Mouse (Mus musculus) spleen, adult 2 months (tissue): ENCODE results near the gene Slc5a1. TPM values are rescaled to one million over a fixed set of nuclear protein-coding genes. Genes with fewer than 3 reads are reported as not detected.

Experiments
- DNase-seq, 2 experiments: peaks; one replicate each; pipeline versions ENCODE4 v3.0.0 to v3.0.0-alpha.2; 2012 to 2021; ENCODE audit warnings: low spot score in 2 of 2, low read depth in 1 of 2
- H3K27ac ChIP-seq: fragments of 200-500 bp; 2 replicates; pipeline ENCODE4 v1.5.1; 2012; ENCODE audit warnings: low read length, inconsistent platforms; ENCODE audit not compliant: insufficient read depth
- H3K27me3 ChIP-seq: fragments of 200-500 bp; 2 replicates; pipeline ENCODE4 v1.6.1; 2012; ENCODE audit warnings: mild to moderate bottlenecking, moderate library complexity, low read length, inconsistent platforms; ENCODE audit not compliant: control insufficient read depth, insufficient read depth
- H3K36me3 ChIP-seq: fragments of 200-500 bp; 2 replicates; pipeline ENCODE4 v1.6.1; 2012; ENCODE audit warnings: mild to moderate bottlenecking, low read length, inconsistent platforms; ENCODE audit not compliant: control insufficient read depth, insufficient read depth
- H3K4me1 ChIP-seq: fragments of 200-500 bp; 2 replicates; pipeline ENCODE4 v1.6.1; 2011; ENCODE audit warnings: inconsistent platforms; ENCODE audit not compliant: control insufficient read depth, insufficient read depth, insufficient read length
- H3K4me3 ChIP-seq: fragments of 200-500 bp; 2 replicates; pipeline ENCODE4 v1.5.1; 2011; ENCODE audit warnings: mild to moderate bottlenecking, inconsistent platforms; ENCODE audit not compliant: insufficient read depth, insufficient read length; ENCODE audit errors: extremely low read depth
- CTCF ChIP-seq: fragments of 200-500 bp; IDR thresholded peaks from 2 replicates; pipeline ENCODE4 v1.5.1; 2011; ENCODE audit warnings: mild to moderate bottlenecking, inconsistent platforms; ENCODE audit not compliant: insufficient read depth, insufficient read length, insufficient replicate concordance; ENCODE audit errors: extremely low read depth
- POLR2A ChIP-seq: fragments of 200-500 bp; IDR thresholded peaks from 2 replicates; pipeline ENCODE4 v1.6.1; 2011; ENCODE audit warnings: low read depth, low read length, inconsistent platforms
- WGBS: fragments of 180-500 bp; shearing (Covaris S2); methylation state at CpG from one replicate; pipeline ENCODE4 v1.1.7; 2018; 5-methylcytosine and 5-hydroxymethylcytosine counted together
- polyA plus RNA-seq: library from polyadenylated mRNA; depleted of rRNA; stranded (reverse); fragments of >200 nt; gene quantifications from 2 replicates; pipeline ENCODE4 v1.2.3, GENCODE M21; 2012

The Slc5a1 gene
- polyA plus RNA-seq, 1 experiment = 0.05 TPM

- H3K36me3 ChIP-seq = no peaks in the 10 kb centered on the region
- H3K4me1 ChIP-seq = no peaks in the 10 kb centered on the region
- DNase-seq = no peak
- TF ChIP-seq CTCF = no peak
- no peak for TF ChIP-seq POLR2A
- no peak overlapping the region for H3K27ac ChIP-seq
- H3K4me3 ChIP-seq = no peak overlapping the region
- H3K27me3 ChIP-seq = no peaks in the 10 kb centered on the region
- 80% methylated on average over 6 of the region's 6 CpGs for WGBS
Measured at GRCm38 (mm10) chr5:33147691-33148090, 43.7 kb downstream of the Slc5a1 start.

- no peak for DNase-seq
- Histone ChIP-seq H3K36me3 (no peaks in the 10 kb centered on the region), H3K4me1 (no peaks in the 10 kb centered on the region), H3K4me3 (no peak overlapping the region), H3K27me3 (no peaks in the 10 kb centered on the region), H3K27ac (no peak overlapping the region)
- WGBS = 13% methylated on average over 7 of the region's 7 CpGs
- TF ChIP-seq POLR2A = no peak
Measured at GRCm38 (mm10) chr5:33193567-33193966, 89.5 kb downstream of the Slc5a1 start.

GRCm38 (mm10) chr5:33195246-33195852 is 91.3 kb downstream of the Slc5a1 start:
- 85% methylated on average over 9 of the region's 9 CpGs for WGBS
- TF ChIP-seq POLR2A (no peak), CTCF (no peak)

GRCm38 (mm10) chr5:33200071-33200470 is 96.1 kb downstream of the Slc5a1 start:
- H3K4me3 ChIP-seq = no peak overlapping the region
- H3K27ac ChIP-seq = no peak overlapping the region
- WGBS = 63% methylated on average over 1 of the region's 1 CpGs
- DNase-seq = no peak
- H3K36me3 ChIP-seq = no peaks in the 10 kb centered on the region
- no peaks in the 10 kb centered on the region for H3K27me3 ChIP-seq
- TF ChIP-seq CTCF (no peak), POLR2A (no peak)
- no peaks in the 10 kb centered on the region for H3K4me1 ChIP-seq

More at GRCm38 (mm10) chr5:33195246-33195852, 91.3 kb downstream of the Slc5a1 start:
- H3K36me3 ChIP-seq = no peaks in the 10 kb centered on the region
- H3K27me3 ChIP-seq = no peaks in the 10 kb centered on the region
- no peaks in the 10 kb centered on the region for H3K4me1 ChIP-seq
- H3K4me3 ChIP-seq = no peak overlapping the region
- no peak overlapping the region for H3K27ac ChIP-seq
- no peak for DNase-seq

- no peak for DNase-seq
- Histone ChIP-seq H3K27me3 (no peaks in the 10 kb centered on the region), H3K4me1 (no peaks in the 10 kb centered on the region), H3K36me3 (no peaks in the 10 kb centered on the region), H3K4me3 (no peak overlapping the region), H3K27ac (no peak overlapping the region)
- 69% methylated on average over 13 of the region's 13 CpGs for WGBS
- TF ChIP-seq CTCF (no peak), POLR2A (no peak)
Measured at GRCm38 (mm10) chr5:33201697-33202096, 97.7 kb downstream of the Slc5a1 start.

GRCm38 (mm10) chr5:33202516-33203170 is 98.6 kb downstream of the Slc5a1 start:
- TF ChIP-seq POLR2A = no peak
- H3K27me3 ChIP-seq = no peaks in the 10 kb centered on the region
- H3K4me3 ChIP-seq = no peak overlapping the region
- H3K4me1 ChIP-seq = no peaks in the 10 kb centered on the region
- WGBS = 82% methylated on average over 13 of the region's 13 CpGs
- no peaks in the 10 kb centered on the region for H3K36me3 ChIP-seq
- no peak overlapping the region for H3K27ac ChIP-seq
- DNase-seq = no peak

GRCm38 (mm10) chr5:33203171-33203565 is 99.1 kb downstream of the Slc5a1 start:
- no peak for DNase-seq
- Histone ChIP-seq H3K36me3 (no peaks in the 10 kb centered on the region), H3K4me1 (no peaks in the 10 kb centered on the region), H3K27ac (no peak overlapping the region), H3K27me3 (no peaks in the 10 kb centered on the region), H3K4me3 (no peak overlapping the region)
- 76% methylated on average over 6 of the region's 6 CpGs for WGBS
- TF ChIP-seq CTCF (no peak), POLR2A (no peak)
